Mouse (Mus musculus): ENCODE measurements around the gene Trp53bp2.

The Trp53bp2 gene

GRCm38 (mm10) chr1:182408243-182408642 lies 729 bp upstream of the Trp53bp2 start:
- no peak for DNase-seq (ENCODE audit: low spot score)

- no peak for DNase-seq (ENCODE audit: low spot score)
Measured at GRCm38 (mm10) chr1:182409401-182410173, 615 bp downstream of the Trp53bp2 start.

DNA sequence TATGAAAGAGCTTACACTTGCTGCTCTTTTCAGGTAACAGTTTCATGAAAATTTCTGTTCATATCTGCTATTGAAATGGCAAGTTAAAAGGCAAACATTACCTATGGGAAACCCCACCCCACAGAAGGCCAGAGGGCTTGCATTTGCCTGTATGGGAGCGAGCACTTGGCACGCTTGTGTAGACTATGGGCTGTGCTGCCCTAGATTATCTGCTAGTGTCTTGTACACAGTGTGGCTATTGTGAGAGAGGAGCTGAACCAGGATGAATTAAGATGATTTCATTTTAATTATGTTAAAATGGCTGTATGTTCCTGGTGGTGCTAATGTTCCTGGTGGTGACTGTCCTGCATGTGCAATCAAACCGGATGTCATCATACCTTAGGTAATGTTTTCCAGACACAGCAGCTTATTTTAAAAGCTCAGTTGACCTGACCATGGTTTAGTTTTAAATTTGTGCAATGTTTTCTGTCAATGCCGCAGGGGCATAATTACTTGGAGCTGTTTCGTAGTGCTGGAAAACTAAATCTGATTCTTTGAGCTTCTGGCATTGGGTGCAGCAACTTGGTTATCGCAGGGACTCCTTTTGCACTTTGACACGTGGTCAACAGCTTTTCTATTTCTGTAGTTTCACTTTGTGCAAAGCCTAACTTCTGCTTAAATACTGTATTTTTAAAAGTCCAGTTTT lies 3.8 kb downstream of the Trp53bp2 start:
- no peak for DNase-seq (ENCODE audit: low spot score)

- DNase-seq (ENCODE audit: low spot score): no peak
Measured at GRCm38 (mm10) chr1:182419481-182419880, 10.5 kb downstream of the Trp53bp2 start.

GRCm38 (mm10) chr1:182424274-182424673 lies 15.3 kb downstream of the Trp53bp2 start:
- DNase-seq (ENCODE audit: low spot score): no peak

- no peak for DNase-seq (ENCODE audit: low spot score)
Measured at GRCm38 (mm10) chr1:182425176-182425575, 16.2 kb downstream of the Trp53bp2 start.

DNA sequence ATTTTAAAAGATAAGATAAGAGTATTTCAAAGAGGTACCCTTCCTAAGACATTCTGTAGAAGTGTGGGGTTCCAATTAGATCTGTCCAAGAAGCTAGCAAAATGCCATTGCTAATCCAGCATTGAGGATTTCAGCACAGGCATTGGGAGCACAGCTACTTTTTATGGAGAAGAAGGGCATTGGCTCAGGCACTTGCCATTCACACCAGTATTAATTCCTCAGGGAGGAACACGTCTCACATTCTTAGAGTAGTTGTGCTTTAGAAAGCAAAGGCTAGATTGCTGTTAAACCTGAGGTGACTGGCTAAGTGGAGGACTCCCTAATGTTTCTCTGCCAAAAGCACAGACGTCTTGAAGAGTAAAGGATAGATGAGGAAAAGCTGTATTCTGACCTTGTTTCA lies 17.5 kb downstream of the Trp53bp2 start:
- no peak for DNase-seq (ENCODE audit: low spot score)

- no peak for DNase-seq (ENCODE audit: low spot score)
Measured at GRCm38 (mm10) chr1:182427426-182427825, 18.5 kb downstream of the Trp53bp2 start.

DNA sequence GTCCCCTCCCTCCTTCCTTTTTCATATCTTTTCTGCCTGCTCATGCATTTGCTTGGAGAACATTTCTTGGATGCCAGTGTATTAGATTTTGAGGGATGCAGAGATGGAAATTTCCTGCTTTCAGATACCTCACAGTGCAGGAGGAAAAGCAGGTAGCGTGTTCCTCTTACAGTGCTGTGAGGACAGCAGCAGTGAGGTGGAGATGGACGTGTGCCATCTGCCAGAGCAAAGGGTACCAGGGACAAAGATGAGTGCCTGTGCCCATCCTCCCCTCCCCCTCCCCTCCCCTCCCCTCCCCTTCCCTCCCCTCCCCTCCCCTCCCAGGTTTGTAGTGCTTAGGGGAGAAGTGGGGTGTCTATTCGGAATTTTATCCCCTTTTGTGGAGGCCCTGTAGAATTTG lies 20.9 kb downstream of the Trp53bp2 start:
- no peak for DNase-seq (ENCODE audit: low spot score)

DNA sequence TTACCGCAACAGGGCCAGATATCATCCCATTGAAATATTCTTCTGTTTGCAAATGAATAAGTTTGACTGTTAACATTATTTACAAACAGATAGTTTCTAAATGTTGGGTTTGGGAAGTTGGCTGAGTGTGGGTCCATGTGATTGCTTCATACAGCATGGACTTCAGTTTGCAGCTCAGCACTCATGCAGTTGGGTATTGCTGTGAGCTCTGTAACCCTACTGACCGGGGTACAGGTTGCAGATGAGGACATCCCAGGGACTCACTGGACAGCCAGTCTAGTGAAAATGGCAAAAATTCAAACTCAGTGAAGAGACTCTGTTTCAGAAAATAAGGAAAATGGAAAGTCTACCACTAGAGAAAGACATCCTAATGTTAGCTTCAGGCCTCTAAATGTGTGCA lies 21.7 kb downstream of the Trp53bp2 start:
- DNase-seq (ENCODE audit: low spot score): no peak

DNA sequence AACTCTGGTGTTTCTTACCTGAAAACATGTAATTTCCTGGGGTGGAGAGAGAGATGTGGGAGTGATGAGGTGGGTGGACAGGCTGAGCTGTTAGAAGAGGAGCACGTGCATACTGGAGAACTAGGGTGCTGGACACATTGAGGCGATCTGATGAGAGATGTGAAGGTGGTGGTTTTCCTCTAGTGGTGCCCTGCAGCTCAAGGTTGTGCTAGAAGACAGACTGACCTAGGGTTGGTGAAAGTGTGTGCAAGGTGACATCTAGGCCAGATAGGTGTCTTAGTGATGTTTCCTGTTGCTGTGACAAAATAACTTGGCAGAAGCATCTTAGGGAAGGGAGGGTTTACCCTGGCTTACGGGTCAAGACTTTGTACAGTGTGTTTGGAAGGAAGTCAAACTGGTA lies 23.1 kb downstream of the Trp53bp2 start:
- DNase-seq (ENCODE audit: low spot score): no peak

GRCm38 (mm10) chr1:182436746-182437145 lies 27.8 kb downstream of the Trp53bp2 start:
- DNase-seq (ENCODE audit: low spot score): no peak

DNA sequence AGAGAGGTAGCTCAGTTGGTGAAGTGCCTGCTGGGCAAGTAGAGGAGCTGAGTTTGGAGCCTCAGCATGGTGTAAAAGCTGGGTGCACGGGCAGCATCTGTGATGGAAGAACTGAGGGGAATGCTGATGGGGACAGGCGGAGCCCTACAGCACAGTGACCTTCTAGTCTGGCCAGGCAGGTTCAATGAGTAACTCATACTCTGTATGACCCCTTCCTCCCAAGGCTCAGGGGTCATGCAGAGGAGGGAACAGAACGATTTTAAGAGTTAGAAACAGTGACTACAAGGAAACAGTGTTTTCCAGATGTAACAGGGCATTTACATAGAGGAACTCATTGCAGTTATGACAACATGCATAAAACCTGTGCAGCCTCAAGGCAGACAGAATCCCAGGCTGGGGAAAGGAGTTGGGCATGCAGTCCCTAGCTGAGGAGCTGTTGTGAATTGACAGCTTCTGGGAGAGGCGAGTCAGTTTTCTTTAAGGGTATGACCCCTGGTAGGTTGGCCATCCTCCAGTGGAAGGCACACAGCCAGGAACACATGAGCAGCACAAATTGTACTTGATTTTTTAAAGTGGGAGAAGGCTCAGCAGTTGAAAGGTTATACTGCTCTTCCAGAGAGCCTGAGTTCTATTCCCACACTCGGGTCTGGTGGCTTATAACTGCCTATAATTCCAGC lies 30.7 kb downstream of the Trp53bp2 start:
- DNase-seq (ENCODE audit: low spot score): no peak

- DNase-seq (ENCODE audit: low spot score): no peak
Measured at GRCm38 (mm10) chr1:182441791-182442473, 33.0 kb downstream of the Trp53bp2 start.

DNA sequence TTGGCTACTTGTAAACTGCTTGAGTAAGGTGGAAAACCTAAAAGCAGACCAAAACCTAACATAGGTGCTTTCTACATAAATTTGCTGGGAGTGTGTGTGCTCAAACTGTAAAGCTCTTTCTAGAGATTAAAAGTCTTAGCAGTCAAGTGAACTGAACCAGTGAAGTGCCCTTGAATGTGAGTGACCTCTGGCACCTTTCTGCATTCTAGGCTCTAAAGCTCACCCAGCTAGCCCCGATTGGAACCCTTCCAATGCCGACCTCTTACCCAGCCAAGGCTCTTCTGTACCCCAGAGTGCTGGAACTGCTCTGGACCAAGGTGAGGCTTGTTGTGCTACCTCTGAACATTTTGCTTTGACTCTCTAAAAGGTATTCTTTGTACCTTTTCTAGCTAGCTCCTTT lies 35.1 kb downstream of the Trp53bp2 start:
- DNase-seq (ENCODE audit: low spot score): no peak

GRCm38 (mm10) chr1:182448276-182449035 lies 39.5 kb downstream of the Trp53bp2 start:
- DNase-seq (ENCODE audit: low spot score): no peak

GRCm38 (mm10) chr1:182452473-182452872 lies 43.5 kb downstream of the Trp53bp2 start:
- DNase-seq (ENCODE audit: low spot score): no peak

GRCm38 (mm10) chr1:182455080-182455479 lies 46.1 kb downstream of the Trp53bp2 start:
- no peak for DNase-seq (ENCODE audit: low spot score)

DNA sequence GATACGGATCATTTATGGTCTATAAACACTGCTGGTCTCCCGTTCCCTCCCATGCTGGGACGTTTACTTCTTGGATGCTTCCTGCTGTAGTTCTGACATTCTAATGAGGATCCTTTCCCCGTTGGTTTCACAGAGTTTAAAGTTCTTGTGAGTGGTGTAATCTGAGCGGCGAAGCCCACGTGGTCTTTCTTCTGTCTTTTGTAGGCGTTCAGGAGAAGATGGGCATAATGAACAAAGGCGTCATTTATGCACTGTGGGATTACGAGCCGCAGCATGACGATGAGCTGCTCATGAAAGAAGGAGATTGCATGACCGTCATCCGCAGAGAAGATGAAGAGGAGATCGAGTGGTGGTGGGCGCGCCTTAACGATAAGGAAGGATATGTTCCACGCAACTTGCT lies 49.6 kb downstream of the Trp53bp2 start:
- DNase-seq (ENCODE audit: low spot score): no peak

DNA sequence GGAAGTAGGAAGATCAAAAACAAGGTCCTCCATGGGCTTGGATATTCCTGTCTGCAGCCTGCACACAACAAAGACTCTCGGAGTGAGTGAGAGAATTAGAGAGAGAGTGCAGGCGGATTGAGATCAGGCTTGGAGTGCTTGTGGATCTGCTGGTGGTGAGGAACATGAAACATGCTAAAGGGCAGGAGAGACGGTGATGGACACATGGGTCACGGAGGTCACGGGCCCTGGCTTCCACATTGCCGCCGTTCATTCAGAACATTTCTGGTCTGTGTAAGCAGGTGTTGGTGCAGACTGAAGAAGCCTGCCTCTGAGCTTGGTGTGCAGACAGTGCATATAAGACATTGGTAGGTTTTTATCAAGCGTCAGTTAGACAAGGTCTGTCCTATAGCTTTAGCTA lies 50.5 kb downstream of the Trp53bp2 start:
- DNase-seq (ENCODE audit: low spot score): no peak
